Mouse (Mus musculus) hindbrain, embryonic 15.5 days (tissue): Measurements from ENCODE around the gene Gm5741. TPM values are rescaled to one million over a fixed set of nuclear protein-coding genes. Genes with fewer than 3 reads are reported as not detected.

ENCODE experiments used
- ATAC-seq: fragments of 200-750 bp; cut with Nextera tagmentation; 2 replicates; pipeline ENCODE4 v1.8.0; 2017; ENCODE audit warnings: low read depth, moderate number of reproducible peaks, moderate TSS enrichment; ENCODE audit not compliant: low FRiP score
- H3K27ac ChIP-seq: fragments of 300-500 bp; sonication (generic); replicated peaks from 2 replicates; pipeline ENCODE4 v1.5.1; 2015; ENCODE audit warnings: mild to moderate bottlenecking, inconsistent platforms
- H3K27me3 ChIP-seq: fragments of 300-500 bp; sonication (generic); 2 replicates; pipeline ENCODE4 v1.6.1; 2015; ENCODE audit warnings: control low read depth, inconsistent platforms
- H3K36me3 ChIP-seq: fragments of 300-500 bp; sonication (generic); 2 replicates; pipeline ENCODE4 v1.6.1; 2015; ENCODE audit warnings: control low read depth, inconsistent platforms
- H3K4me1 ChIP-seq: fragments of 300-500 bp; sonication (generic); replicated peaks from 2 replicates; pipeline ENCODE4 v1.6.1; 2015; ENCODE audit warnings: control low read depth, inconsistent platforms
- H3K4me2 ChIP-seq: fragments of 300-500 bp; sonication (generic); 2 replicates; pipeline ENCODE4 v1.6.1; 2015; ENCODE audit warnings: moderate library complexity, mild to moderate bottlenecking, inconsistent platforms
- H3K4me3 ChIP-seq: fragments of 300-500 bp; sonication (generic); 2 replicates; pipeline ENCODE4 v1.5.1; 2015; ENCODE audit warnings: mild to moderate bottlenecking, inconsistent platforms
- H3K9ac ChIP-seq: fragments of 300-500 bp; sonication (generic); 2 replicates; pipeline ENCODE4 v1.6.1; 2015; ENCODE audit warnings: inconsistent platforms
- H3K9me3 ChIP-seq: fragments of 300-500 bp; sonication (generic); 2 replicates; pipeline ENCODE4 v1.6.1; 2016; ENCODE audit warnings: control low read depth, inconsistent platforms
- WGBS: fragments of 180-500 bp; shearing (Covaris S2); methylation state at CpG from one replicate; pipeline ENCODE4 v1.1.7; 2015; 5-methylcytosine and 5-hydroxymethylcytosine counted together
- microRNA-seq: library from miRNA; unstranded; fragments of <30 nt; microRNA quantifications from one replicate; pipeline ENCODE4, GENCODE M21; 2016
- polyA plus RNA-seq: library from polyadenylated mRNA; unstranded; fragments of >200 nt; fragmentation: Nextera tagmentation; extraction: Ambion mirVana; gene quantifications from 2 replicates; pipeline ENCODE4 v1.2.1, GENCODE M21; 2015

Gm5741 gene
- polyA plus RNA-seq, 1 experiment from 2014 or later, result 0.99 TPM

GRCm38 (mm10) chr8:85025098-85025932 is 42.5 kb downstream of the Gm5741 start, which contains the start of gene Asna1:
TSS of gene Asna1 (minus strand) at chr8:85025281.
- peaks cover 28% of the 10 kb centered on the region for H3K36me3 ChIP-seq
- peak within 1 kb of the TSS; percentile 98 for H3K4me3 ChIP-seq
- peak within 1 kb of the TSS; percentile 77 for H3K27ac ChIP-seq
- peak; percentile 89 for ATAC-seq
- WGBS, result 6% methylated on average over 30 of the region's 30 CpGs
- H3K4me1 ChIP-seq, result peaks cover 41% of the 10 kb centered on the region
- H3K9me3 ChIP-seq, result no peaks in the 10 kb centered on the region
- H3K9ac ChIP-seq, result peak within 1 kb of the TSS; percentile 79
- H3K27me3 ChIP-seq, result no peaks in the 10 kb centered on the region
- peak within 1 kb of the TSS; percentile 90 for H3K4me2 ChIP-seq

- H3K9me3 ChIP-seq, result no peaks in the 10 kb centered on the region
- H3K9ac ChIP-seq, result no peak overlapping the region
- H3K27me3 ChIP-seq, result no peaks in the 10 kb centered on the region
- H3K27ac ChIP-seq, result no peak overlapping the region
- 94% methylated on average over 3 of the region's 3 CpGs for WGBS
- no peak for ATAC-seq
- peaks cover 36% of the 10 kb centered on the region for H3K4me1 ChIP-seq
- H3K4me2 ChIP-seq, result peak overlapping the region; percentile 90
- H3K36me3 ChIP-seq, result peaks cover 31% of the 10 kb centered on the region
- peak overlapping the region; percentile 98 for H3K4me3 ChIP-seq
These were observed 43.9 kb downstream of the Gm5741 start for GRCm38 (mm10) chr8:85023846-85024245.

DNA sequence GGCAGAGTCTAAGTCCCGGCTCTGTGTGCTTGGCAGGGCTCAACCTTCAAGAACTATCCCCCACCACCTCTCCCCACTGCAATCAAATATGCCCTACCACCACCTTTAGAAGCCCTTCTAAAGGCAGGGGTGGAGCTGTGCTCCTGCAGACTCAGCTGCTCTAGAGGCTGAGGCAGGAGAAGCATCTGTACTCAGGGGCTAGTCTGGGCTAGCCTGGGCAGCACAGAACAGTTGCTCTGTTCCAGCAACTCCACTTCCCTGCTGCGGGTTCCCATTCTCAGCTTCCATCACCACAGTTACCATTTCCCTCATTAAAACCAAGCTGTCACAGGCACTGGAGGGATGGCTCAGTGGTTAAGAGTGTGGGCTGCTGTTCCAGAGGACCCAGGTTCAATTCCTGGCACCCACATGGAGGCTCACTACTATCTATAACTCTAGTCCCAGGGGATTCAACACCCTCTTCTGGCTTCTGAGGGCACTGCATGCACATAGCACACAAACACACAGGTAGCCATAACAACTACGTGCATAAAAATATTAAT is 46.2 kb downstream of the Gm5741 start:
- Histone ChIP-seq H3K9me3 (no peaks in the 10 kb centered on the region), H3K27ac (no peak overlapping the region), H3K4me2 (no peak overlapping the region), H3K4me1 (peaks cover 23% of the 10 kb centered on the region), H3K4me3 (no peak overlapping the region), H3K36me3 (peaks cover 39% of the 10 kb centered on the region), H3K27me3 (no peaks in the 10 kb centered on the region), H3K9ac (no peak overlapping the region)
- ATAC-seq, result no peak
- WGBS, result 97% methylated on average over 3 of the region's 3 CpGs

Small RNAs within 50 kb of the gene (microRNA-seq; reads per million reads assigned to microRNA genes)
- gene Gm23388 (2.0 reads per million), gene Mir7070 (3.1 reads per million, percentile 13 among the genes with 10 or more reads in this experiment)

Other genes starting within 250 kb of the Gm5741 start
- 14.0 and 15.1 TPM in 2 replicates for gene Dand5, start 245.2 kb downstream of the Gm5741 start, polyA plus RNA-seq
- 39.7 and 40.6 TPM in 2 replicates for gene Gadd45gip1, start 236.5 kb downstream of the Gm5741 start, polyA plus RNA-seq
- gene Rad23a, start 227.3 kb downstream of the Gm5741 start, polyA plus RNA-seq, result 79.1 and 85.9 TPM in 2 replicates
- gene Calr, start 221.0 kb downstream of the Gm5741 start, polyA plus RNA-seq, result 700 and 710 TPM in 2 replicates
- 108 and 112 TPM in 2 replicates for gene Farsa, start 211.0 kb downstream of the Gm5741 start, polyA plus RNA-seq
- gene Syce2, start 195.9 kb downstream of the Gm5741 start, polyA plus RNA-seq, result 33.7 and 37.3 TPM in 2 replicates
- 36.4 and 40.3 TPM in 2 replicates for gene Gcdh, start 174.1 kb downstream of the Gm5741 start, polyA plus RNA-seq
- gene Klf1, start 166.1 kb downstream of the Gm5741 start, polyA plus RNA-seq, result 0.64 TPM in 2 replicates
- gene Dnase2a, start 159.4 kb downstream of the Gm5741 start, polyA plus RNA-seq, result 5.7 and 7.3 TPM in 2 replicates
- 72.4 and 81.1 TPM in 2 replicates for gene Mast1, start 130.6 kb downstream of the Gm5741 start, polyA plus RNA-seq
- 2.8 and 3.5 TPM in 2 replicates for gene Rtbdn, start 121.0 kb downstream of the Gm5741 start, polyA plus RNA-seq
- gene Gm49661, start 98.5 kb downstream of the Gm5741 start, polyA plus RNA-seq, result not detected in 2 replicates
- gene Prdx2, start 98.4 kb downstream of the Gm5741 start, polyA plus RNA-seq, result 1,124 and 1,185 TPM in 2 replicates
- 54.2 and 59.8 TPM in 2 replicates for gene Rnaseh2a, start 98.2 kb downstream of the Gm5741 start, polyA plus RNA-seq
- 6.3 and 6.8 TPM in 2 replicates for gene Junb, start 89.3 kb downstream of the Gm5741 start, polyA plus RNA-seq
- 34.0 and 37.3 TPM in 2 replicates for gene Hook2, start 77.4 kb downstream of the Gm5741 start, polyA plus RNA-seq
- 0.08 TPM in 1 of 2 replicates, not detected in the other for gene Best2, start 53.5 kb downstream of the Gm5741 start, polyA plus RNA-seq
- gene Asna1, start 42.7 kb downstream of the Gm5741 start, polyA plus RNA-seq, result 148 and 159 TPM in 2 replicates
- 123 and 132 TPM in 2 replicates for gene Trir, start 41.2 kb downstream of the Gm5741 start, polyA plus RNA-seq
- 56.8 and 63.7 TPM in 2 replicates for gene Tnpo2, start 31.1 kb downstream of the Gm5741 start, polyA plus RNA-seq
- gene Fbxw9, start 7.9 kb downstream of the Gm5741 start, polyA plus RNA-seq, result 72.0 and 76.1 TPM in 2 replicates
- gene Dhps, start 3.8 kb upstream of the Gm5741 start, polyA plus RNA-seq, result 103 and 111 TPM in 2 replicates
- gene Wdr83os, start 12.8 kb upstream of the Gm5741 start, polyA plus RNA-seq, result 117 and 119 TPM in 2 replicates
- gene Wdr83, start 13.3 kb upstream of the Gm5741 start, polyA plus RNA-seq, result 47.2 and 53.0 TPM in 2 replicates
- gene Man2b1, start 15.3 kb upstream of the Gm5741 start, polyA plus RNA-seq, result 20.9 and 22.5 TPM in 2 replicates
- 3.9 and 4.6 TPM in 2 replicates for gene Zfp791, start 55.1 kb upstream of the Gm5741 start, polyA plus RNA-seq
- gene Cks1brt, start 83.9 kb upstream of the Gm5741 start, polyA plus RNA-seq, result not detected in 2 replicates
- gene Olfr371, start 158.0 kb upstream of the Gm5741 start, polyA plus RNA-seq, result not detected in 2 replicates
- gene Orc6, start 231.7 kb upstream of the Gm5741 start, polyA plus RNA-seq, result 64.8 and 70.3 TPM in 2 replicates
- gene Vps35, start 231.8 kb upstream of the Gm5741 start, polyA plus RNA-seq, result 169 TPM in 2 replicates